Mouse (Mus musculus): ENCODE results near the gene Klhdc8b. TPM values are rescaled to one million over a fixed set of nuclear protein-coding genes. Genes with fewer than 3 reads are reported as not detected.
A peak's percentile ranks its signal among the peaks of the same experiment; 100 is the strongest.

Gene Klhdc8b
- 1 to 10 TPM; 4.7 to 5.5 TPM for total RNA-seq (2021)
- long read RNA-seq, experiment 1, partial matches to known transcripts, result 0 of 1 reads
- long read RNA-seq, experiment 1, other reads (novel, unspliced or antisense), result 0 of 1 reads
- long read RNA-seq, experiment 2, partial matches to known transcripts, result 1 of 7 reads
- long read RNA-seq, experiment 2, other reads (novel, unspliced or antisense), result 4 of 7 reads

DNA sequence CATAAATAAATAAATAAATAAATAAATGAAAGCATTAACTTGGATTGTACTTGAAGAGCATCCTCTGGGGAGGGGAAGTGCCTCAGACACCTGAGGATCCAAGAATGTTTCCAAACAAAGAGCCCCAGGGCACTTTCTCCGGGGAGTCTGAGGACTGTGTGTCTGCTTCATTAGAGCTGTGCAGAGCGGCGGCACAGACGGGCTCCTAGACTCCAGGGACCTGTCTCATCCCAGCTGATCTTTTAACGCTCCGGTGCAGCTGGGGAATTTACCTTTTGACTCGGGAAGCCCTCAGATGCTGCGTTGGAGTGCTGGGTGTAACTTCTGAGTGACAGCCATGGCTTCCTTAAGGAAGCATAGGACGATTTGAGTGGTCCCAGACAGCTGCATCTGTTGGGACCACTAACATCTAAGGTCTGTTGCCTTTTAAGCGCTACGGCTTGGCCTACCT, at the start of gene Klhdc8b:
Klhdc8b (minus strand) TSS at position 401 of the 451 bp plus-strand sequence.
- DNase-seq, result peak in 1 of 2 experiments; percentile 40

DNA sequence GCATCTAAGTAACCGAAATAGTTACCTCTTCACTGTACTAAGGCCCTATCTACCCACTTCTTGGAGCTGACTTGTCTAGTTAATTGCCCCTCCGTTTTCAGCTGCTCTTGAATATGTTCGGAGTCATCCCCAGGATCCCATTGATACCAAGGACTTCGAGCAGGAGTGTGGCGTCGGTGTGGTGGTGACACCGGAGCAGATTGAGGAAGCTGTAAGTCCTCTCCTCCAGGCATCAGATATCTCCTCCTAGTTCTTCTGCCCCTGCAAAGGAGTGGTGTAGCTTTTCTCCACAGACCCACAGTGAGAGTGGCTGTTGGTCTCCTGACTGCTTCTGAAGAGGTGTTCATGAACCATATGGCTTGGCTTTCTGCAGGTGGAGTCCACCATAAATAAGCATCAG, 47.4 kb upstream of the Klhdc8b start:
- DNase-seq, result no peak

DNA sequence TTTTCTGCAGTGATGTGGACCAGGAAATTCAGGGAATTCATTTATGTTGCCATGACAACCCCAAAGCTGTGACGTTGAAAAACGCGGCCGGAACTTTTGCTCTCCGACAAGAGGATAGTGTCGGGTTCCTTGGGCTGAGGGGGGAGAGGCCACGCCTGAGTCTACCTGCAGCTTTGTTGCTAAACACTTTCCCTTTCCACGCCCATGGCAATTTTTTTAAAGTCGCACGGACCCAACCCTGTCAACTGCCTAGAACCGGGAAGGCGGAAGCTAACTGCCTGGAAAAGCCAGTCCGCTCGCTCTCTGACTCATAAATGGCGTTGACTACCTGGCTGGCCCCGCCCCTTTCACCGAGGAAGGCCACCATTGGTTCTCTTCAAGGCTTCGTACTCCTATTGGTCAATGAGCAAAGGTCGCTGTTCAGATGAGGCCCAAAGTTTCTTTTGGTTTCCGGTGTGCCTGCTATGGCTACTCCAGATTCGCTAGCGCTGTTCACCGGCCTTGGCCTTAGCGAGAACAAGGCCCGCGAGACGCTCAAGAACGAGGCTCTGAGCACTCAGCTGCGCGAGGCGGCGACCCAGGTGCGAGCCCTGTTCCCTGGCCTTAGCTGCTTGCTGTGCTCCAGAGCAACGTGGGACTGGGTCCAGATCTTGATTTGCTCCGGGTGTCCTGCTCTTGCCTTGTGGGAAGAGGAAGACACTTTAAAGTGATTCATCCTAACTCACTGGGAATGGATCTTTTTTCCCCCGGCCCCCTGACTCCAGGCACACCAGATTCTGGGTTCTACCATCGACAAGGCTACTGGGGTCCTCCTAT, 46.4 kb upstream of the Klhdc8b start, which contains the start of gene Qars:
Qars (plus strand) TSS at position 88 of the 816 bp plus-strand sequence.
- peak; percentile 96 to 97 for DNase-seq

DNA sequence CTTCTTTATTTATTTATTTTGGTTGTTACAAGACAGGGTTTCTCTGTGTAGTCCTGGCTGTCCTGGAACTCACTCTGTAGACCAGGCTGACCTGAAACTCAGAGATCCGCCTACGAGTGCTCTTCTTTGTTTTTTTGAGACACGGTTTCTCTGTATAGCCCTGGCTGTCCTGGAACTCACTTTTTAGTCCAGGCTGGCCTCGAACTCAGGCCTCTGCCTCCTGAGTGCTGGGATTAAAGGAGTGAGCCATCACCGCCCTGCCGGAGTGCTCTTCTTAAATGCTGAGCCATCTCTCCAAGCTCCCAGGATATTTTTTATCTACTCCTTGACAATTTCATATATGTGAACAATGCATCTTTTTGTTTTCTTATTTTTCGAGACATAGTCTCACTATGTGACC, 45.5 kb upstream of the Klhdc8b start:
- no peak for DNase-seq

DNA sequence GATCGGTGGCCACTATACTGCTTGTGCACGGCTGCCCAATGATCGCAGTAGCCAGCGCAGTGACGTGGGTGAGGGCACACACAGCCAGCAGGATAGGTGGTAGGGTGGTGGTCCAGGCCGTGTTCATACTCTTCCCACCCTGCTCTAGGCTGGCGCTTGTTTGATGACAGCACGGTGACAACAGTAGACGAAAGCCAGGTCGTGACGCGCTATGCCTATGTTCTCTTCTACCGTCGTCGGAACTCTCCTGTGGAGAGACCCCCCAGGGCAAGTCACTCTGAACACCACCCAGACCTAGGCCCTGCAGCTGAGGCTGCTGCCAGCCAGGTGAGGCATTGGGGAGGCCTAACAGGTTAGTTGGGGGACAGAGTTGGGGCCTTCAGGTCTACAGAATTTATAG, 38.6 kb upstream of the Klhdc8b start:
- DNase-seq, result no peak

DNA sequence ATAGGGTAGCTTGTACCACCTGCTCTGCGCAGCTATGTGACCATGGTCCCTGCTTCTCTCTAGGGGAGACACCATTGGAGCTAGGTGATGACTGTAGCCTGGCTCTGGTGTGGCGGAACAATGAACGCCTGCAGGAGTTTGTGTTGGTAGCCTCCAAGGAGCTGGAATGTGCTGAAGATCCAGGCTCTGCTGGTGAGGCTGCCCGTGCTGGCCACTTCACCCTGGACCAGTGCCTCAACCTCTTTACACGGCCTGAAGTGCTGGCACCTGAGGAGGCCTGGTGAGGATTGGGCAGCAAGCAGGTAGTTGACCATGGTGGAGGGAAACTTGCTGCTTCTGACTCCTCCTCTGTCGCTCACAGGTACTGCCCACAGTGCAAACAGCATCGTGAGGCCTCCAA, 37.9 kb upstream of the Klhdc8b start:
- DNase-seq, result no peak

DNA sequence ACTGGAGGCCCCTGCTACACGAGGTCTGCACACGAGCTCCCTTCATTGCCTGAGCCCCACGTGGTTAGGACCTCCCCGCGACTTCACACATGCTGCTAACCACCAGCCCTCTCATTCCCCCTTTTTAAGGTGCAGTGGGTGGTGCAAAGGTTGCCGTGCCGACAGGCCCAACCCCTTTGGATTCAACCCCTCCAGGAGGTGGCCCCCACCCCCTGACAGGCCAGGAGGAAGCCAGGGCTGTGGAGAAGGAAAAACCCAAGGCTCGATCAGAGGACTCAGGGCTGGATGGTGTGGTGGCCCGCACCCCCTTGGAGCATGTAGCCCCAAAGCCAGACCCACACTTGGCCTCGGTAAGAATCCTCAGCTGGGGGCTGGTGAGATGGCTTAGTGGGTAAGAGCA, 33.5 kb upstream of the Klhdc8b start:
- no peak for DNase-seq

DNA sequence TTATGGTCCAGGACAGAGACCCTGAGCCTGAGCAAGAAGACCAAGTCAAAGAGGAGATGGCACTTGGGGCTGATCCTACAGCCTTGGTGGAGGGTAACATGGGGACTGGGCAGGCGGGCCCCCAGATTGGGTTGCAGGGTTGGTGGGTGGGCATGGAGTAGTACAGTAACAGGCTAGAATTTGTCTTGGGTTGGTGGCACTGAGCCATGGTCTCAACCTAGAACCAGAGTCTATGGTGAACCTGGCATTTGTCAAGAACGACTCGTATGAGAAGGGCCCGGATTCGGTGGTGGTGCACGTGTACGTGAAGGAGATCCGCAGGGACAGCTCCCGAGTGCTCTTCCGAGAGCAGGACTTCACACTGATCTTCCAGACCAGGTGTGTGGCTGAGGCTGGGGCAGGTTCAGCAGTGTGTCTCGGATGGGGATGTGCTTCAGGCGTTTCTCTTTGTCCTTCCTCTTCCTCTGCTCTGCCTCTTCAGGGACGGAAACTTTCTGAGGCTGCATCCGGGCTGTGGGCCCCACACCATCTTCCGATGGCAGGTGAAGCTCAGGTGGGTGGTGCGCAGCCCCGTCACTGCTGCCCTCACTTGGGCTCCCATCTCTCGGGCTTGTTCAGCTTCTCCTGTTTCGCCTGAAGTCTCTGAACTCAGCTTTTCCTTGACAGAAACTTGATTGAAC, 32.9 kb upstream of the Klhdc8b start:
- DNase-seq, result no peak

DNA sequence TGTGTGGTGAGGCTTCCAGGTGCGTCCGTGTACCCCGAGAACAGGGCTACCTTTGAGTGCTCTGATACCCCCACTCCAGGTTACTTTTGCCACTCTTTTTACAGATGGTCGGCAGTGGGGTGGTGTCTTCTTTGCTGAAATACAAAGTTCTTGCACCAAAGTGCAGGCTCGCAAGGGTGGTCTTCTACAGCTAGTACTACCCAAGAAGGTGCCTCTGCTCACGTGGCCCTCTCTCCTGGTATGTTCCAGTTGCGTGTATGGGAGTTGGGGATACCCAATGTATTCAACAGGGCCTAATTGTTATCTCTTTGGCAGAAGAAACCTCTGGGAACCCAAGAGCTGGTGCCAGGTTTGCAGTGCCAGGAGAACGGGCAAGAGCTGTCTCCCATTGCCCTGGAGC, 31.9 kb upstream of the Klhdc8b start:
- no peak for DNase-seq

DNA sequence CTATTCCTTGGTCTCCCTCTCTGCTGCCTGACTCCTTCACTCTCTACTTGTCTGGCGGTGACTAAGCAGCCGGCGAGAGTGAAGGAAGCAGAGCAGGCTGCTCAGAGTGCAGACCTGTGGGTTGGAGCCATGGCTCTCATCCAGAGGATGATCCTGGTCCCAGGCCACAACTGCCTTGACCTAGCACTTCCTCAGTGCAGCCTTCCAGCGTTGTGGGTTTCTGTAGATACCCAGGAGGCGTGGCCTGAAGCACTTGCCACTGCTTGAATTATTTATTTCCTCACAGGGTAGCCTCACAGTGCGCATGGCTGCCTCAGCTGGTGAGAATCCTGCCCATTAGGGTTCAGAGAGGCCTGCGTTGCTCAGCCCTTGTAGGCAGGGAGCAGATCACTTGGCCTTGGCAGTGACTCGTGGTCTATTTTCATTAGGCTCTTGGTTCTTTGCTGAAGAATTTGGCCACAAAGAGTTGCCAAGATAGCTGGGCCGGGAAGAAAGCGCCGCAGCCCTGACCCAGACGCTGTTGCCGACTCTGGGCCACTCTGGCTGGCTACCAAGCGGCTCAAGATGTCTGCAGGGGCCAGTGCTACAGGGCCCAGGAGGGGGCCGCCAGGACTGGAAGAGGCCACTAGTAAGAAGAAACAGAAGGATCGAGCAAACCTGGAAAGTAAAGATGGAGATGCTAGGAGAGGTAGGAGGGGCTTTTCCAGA, 30.8 kb upstream of the Klhdc8b start:
- DNase-seq, result peak; percentile 36 to 57

DNA sequence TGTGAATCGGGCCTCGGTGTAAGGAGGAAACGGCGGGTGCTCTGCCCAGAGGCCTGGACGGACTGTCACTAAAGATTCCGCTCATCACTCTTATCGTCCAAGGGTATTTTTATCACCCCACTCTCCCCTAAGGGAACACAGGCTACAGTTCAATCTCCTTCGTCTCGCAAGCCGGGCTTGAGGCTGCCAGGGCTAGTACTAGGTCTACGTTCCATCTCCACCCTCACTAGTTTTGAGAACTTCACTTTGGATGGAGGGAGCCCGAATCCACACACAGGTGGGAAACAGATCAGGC, 29.9 kb upstream of the Klhdc8b start:
- DNase-seq, result no peak

DNA sequence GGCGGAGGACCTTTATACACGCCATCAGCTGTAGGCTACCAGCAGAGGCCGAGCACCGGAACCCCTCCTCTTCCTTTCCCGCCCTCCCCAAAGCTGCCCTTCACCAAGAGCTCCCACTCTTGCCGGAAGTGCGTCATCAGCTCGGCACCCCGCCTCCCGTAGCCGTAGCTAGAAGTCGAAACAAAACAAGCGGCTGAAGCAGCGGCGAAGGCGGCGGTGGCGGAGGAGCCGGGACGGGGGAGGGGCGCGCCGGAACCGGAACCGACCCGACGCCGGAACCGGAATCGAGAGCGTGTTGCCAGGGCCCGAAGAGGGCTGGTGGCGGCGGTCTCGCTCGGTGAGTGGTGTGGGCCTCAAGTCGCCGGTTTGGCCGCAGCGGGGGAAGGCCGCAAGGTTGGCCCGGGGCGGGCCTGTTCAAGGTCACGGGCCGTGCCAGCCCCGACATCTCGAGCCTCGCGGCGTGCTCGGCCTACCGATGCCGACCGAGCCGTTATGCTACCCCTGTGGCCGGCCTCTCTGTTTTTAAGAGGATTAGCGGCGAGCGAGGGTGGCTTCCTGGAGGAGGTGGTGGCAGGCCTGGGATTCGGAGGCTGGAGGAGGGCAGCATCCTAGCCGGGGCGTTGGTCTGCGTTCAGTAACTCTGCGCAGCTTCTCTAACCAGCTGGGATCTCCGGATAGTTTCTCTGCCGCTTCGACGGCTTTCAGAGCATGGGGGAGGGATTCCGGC, 29.3 kb upstream of the Klhdc8b start, which contains the start of gene Usp19:
Usp19 (plus strand) TSS at position 44 of the 727 bp plus-strand sequence.
- peak; percentile 96 to 98 for DNase-seq

DNA sequence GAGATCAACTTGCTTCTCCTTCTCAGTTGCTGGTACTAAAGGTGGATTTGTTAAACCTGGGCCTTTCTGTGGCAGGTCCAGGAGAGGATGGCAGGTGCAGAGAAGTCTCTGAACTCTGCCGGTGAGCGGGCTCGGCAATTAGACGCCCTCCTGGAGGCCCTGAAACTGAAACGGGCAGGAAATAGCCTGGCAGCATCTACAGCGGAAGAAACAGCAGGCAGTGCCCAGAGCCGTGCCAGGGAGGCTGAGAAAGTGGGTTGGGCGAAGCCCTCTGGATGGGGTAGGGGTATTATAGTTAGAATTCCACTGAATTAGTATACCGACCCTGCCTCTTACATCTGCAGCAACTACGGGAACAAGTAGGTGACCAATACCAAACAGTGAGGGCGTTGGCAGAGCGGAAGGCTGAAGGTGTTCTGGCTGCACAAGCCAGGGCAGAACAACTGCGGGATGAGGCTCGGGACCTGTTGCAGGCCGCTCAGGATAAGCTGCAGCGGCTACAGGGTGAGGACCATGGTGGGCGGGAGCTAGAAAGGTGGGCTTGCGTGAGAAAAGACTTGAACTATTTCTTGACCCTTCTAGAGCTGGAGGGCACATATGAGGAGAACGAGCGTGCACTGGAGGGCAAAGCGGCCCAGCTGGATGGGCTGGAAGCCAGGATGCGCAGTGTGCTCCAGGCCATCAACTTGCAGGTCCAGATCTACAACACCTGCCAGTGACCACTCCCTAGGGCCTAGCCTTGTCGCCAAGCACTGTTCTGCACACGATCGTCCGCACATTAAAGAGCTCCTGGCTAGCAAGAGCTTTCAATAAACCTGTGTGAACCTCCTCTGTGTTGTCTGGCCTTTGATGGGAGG, 28.5 kb upstream of the Klhdc8b start:
- no peak for DNase-seq

DNA sequence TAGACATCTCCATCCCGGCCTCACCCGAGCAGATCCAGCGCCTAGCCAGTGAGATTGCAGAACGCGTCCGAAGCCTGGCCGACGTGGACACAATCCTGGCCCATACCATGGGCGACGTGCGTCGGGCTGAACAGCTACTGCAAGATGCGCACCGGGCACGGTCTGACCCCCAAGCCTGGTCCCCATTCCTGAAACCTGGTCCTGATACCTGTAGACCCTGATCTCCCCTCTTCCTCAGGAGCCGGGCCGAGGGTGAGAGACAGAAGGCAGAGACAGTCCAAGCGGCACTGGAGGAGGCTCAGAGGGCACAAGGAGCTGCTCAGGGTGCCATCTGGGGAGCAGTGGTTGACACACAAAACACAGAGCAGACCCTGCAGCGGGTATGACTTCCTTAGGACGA, 27.8 kb upstream of the Klhdc8b start:
- DNase-seq, result no peak

DNA sequence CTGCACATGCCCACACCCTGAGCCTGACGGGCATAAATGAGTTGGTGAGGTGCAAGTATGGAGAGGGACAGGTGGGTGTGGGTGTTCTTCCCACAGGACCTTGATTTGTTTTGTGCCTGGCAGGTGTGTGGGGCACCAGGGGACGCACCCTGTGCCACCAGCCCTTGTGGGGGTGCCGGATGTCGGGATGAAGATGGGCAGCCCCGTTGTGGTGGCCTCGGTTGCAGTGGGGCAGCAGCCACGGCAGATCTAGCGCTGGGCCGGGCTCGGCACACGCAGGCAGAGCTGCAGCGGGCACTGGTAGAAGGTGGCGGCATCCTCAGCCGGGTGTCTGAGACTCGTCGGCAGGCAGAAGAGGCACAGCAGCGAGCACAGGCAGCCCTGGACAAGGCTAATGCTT, 27.0 kb upstream of the Klhdc8b start:
- no peak for DNase-seq

DNA sequence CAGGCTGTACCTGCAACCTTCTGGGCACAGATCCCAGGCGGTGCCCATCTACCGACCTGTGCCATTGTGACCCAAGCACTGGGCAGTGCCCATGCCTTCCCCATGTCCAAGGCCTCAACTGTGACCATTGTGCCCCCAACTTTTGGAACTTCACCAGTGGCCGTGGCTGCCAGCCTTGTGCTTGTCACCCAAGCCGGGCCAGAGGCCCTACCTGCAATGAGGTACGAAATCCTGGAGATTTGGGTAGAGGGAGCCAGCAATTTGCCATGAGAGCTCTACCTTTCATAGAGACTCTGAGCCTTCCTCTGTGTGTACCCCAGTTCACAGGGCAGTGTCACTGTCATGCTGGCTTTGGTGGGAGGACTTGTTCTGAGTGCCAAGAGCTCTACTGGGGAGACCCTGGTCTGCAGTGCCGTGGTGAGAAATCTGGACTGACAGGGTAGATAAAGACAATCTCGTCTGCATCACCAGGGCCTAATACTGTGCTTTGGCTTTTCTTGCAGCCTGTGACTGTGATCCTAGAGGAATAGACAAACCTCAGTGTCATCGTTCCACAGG, 25.7 kb upstream of the Klhdc8b start:
- no peak for DNase-seq

DNA sequence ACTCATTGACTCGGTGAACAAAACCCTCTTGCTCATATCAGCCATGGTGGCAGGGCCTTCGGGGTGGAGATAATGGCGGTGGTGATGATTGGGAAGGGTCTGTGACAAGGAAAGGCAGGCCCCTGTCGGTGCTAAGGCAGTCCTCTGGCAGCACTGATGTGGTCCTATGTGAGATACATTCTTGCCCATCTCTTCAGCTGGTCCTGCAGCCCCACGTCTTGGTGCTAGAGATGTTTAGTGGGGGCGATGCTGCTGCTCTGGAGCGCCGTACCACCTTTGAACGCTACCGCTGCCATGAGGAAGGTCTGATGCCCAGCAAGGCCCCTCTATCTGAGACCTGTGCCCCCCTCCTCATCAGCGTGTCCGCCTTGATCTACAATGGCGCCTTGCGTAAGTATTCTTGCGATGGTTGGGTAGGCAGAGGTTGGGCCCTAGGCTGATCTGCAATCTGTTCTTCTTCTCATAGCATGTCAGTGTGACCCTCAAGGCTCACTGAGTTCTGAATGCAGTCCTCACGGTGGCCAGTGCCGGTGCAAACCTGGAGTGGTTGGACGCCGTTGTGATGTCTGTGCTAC, 24.0 kb upstream of the Klhdc8b start:
- peak in 1 of 2 experiments; percentile 0 for DNase-seq

DNA sequence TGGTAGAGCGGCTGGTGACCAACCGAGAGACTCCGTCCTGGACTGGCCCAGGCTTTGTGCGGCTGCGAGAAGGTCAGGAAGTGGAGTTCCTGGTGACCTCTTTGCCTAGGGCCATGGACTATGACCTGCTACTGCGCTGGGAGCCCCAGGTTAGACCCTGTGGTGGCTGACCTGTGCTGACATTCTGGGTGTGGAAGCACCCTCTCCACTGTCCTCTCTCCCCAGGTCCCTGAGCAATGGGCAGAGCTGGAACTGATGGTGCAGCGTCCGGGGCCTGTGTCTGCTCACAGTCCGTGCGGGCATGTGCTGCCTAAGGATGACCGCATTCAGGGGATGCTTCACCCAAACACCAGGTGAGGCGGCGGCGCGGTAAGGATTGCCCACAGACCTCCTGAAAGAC, 22.6 kb upstream of the Klhdc8b start:
- peak in 1 of 2 experiments; percentile 2 for DNase-seq

DNA sequence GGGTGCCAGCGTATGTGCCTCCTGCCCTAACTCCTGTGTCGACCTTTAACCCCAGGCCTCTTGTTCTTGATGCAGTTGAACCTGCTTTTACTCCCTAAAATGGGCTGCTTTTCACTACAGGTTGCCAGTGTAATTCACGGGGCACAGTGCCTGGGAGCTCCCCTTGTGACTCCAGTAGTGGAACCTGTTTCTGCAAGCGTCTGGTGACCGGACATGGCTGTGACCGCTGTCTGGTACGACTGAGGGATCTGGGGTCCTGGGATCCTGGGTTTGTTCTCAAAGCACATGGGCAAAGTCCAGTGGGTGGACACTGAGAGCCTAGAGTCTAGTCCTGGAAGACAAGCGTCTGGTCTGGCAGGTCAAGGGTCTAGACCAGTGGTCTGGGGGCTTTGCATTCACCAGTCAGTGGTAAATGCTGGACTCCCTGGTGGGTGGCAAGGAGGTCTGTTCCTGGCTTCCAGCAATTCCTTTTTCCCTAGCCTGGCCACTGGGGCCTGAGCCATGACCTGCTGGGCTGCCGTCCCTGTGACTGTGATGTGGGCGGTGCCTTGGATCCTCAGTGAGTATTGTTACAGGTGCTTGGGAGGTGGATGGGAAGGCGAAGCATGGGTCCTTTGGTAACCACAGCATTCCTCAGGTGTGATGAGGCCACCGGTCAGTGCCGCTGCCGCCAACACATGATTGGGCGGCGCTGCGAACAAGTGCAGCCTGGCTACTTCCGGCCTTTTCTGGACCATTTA, 21.8 kb upstream of the Klhdc8b start:
- no peak for DNase-seq

All from heart, adult 18-20 months (tissue).